Comparison of ENCODE assay signal across 9 mouse cellular contexts in genomic region chr13:44800059-44800458, GRCm38 (mm10).
DNase-seq lines count a peak whose midpoint lies in the region; TF ChIP-seq lines count a peak whose summit lies in the region.
"Had no signal": no experiment of that assay in that cellular context is flagged by ENCODE, and none has a peak within 500 bp of the region (broad histone marks: within the 10 kb centered on the region; RNA-seq: fewer than 3 reads in every experiment).

No protein-coding gene starts in this region.

- intact Hi-C loops in heart, adult 2 months (cut with DNase I), result no loop called here

- TF ChIP-seq POLR2A in heart, adult 2 months (IDR thresholded peaks at IDR 0.05; ENCODE audit: insufficient read depth, low read depth, low read length), result no peak

- H3K4me1 ChIP-seq in heart, adult 2 months (ENCODE audit: control insufficient read depth, insufficient read depth, low read length), result peaks cover 21% of the 10 kb centered on the region

- no peaks in the 10 kb centered on the region for H3K27me3 ChIP-seq in heart, adult 2 months (ENCODE audit: control insufficient read depth, insufficient read depth, low read length)

- DNase-seq in heart, adult 2 months, result peak in 1 of 2 experiments; percentile 33
- no peak for DNase-seq in heart, postnatal 4 days
- peak; percentile 18 to 28 for DNase-seq in spleen, adult 18-20 months
- DNase-seq in spleen, postnatal 4 days (ENCODE audit: low spot score in 2 of 2), result no peak
- DNase-seq in naive thymus-derived CD4-positive, alpha-beta T cell, adult 2 months (ENCODE audit: low read depth), result peak; percentile 92
- DNase-seq in cerebellum, adult 11-12 months, result no peak
- DNase-seq in urinary bladder, postnatal 14 days (ENCODE audit: low spot score), result no peak
- no peak for DNase-seq in embryo, embryonic 11 days
- DNase-seq: adrenal gland, adult 2 months had no signal

- H3K27ac ChIP-seq in heart, adult 2 months, result peak overlapping the region; percentile 47

- WGBS in heart, adult 2 months, result 36% methylated on average over 7 of the region's 7 CpGs

- peaks cover 7% of the 10 kb centered on the region; the same call in 1 of the 2 replicates for H3K79me2 ChIP-seq in heart, adult 2 months (replicated peaks; ENCODE audit: control insufficient read depth, insufficient read depth, low read length)

- no peak overlapping the region for H3K9ac ChIP-seq in heart, adult 2 months (ENCODE audit: low read depth, low read length)

- TF ChIP-seq EP300 in heart, adult 2 months (IDR thresholded peaks at IDR 0.05; ENCODE audit: insufficient read depth, low read depth, low read length), result no peak

- H3K36me3 ChIP-seq in heart, adult 2 months (ENCODE audit: control insufficient read depth, insufficient read depth, low read length), result peaks cover 26% of the 10 kb centered on the region

- no peak overlapping the region for H3K4me3 ChIP-seq in heart, adult 2 months

- no peak for TF ChIP-seq CTCF in heart, adult 2 months (IDR thresholded peaks at IDR 0.05)

Comparison
In these comparisons a context has a peak if more than half of its experiments do, and no peak if none do; other contexts are left out.
1. DNase-seq: peak in spleen, adult 18-20 months (2 of 2) and naive thymus-derived CD4-positive, alpha-beta T cell, adult 2 months (single experiment); none in heart, postnatal 4 days (single experiment), spleen, postnatal 4 days (0 of 2), cerebellum, adult 11-12 months (single experiment), urinary bladder, postnatal 14 days (single experiment) and embryo, embryonic 11 days (single experiment).